Mouse (Mus musculus) R1 (cell line): ENCODE results near the gene AA467197.
A peak's percentile ranks its signal among the peaks of the same experiment; 100 is the strongest.

Source experiments
- DNase-seq: peaks from one replicate; pipeline ENCODE4 v3.0.0-alpha.2; 2018; ENCODE audit warnings: low read depth, low spot score

Gene AA467197

GRCm38 (mm10) chr2:122638029-122638428 is 1.2 kb downstream of the AA467197 start:
- DNase-seq, result no peak

- no peak for DNase-seq
These were observed 1.9 kb downstream of the AA467197 start for GRCm38 (mm10) chr2:122638673-122639072.

DNA sequence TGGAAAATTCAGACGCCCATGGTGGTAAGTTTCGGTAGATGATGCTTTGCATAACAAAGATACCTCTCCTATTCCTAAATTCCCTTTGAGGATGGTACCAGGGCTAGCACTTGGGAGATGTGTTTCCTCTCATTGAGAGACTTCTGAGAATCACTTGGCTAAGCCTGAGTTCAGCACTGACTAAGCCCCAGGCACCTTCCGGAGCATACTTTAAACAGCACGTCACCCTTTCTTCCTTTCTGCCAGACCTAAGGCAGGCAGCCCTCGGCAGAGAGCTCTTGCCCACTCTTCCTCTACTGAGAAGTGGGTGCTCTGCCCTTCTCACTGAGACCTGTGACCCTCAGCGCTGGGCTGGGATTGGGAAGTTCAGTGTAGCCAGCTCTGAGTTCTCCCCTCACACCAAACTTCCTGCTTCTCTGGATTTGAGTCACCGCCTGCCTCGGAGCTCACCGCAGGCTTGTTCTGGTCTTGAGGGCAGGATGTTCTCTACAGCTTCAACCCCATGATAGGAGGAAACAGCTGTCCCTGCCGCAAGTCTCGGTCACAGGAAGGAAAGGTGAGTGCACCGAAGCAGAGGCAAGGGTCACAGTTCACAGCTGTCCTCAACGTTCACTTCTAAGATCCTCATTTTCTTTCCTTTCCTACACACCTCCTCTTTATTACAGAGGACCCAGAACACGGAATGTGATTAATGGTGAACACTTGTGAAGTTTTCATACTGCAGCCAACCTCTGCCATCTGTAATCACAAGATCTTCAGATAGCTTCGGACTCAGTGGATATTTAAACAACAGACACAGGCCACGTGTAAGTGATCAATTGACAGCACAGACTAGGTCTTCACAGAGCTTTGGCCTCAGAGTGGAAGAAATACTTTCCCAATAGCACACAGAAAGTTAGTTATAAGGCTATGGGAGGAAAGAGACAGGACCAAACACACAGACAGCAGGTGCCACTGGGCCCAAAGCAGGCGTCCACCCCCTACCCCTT is 15.6 kb downstream of the AA467197 start:
- DNase-seq, result no peak

- DNase-seq, result no peak
These were observed 19.3 kb downstream of the AA467197 start for GRCm38 (mm10) chr2:122656052-122656451.

DNA sequence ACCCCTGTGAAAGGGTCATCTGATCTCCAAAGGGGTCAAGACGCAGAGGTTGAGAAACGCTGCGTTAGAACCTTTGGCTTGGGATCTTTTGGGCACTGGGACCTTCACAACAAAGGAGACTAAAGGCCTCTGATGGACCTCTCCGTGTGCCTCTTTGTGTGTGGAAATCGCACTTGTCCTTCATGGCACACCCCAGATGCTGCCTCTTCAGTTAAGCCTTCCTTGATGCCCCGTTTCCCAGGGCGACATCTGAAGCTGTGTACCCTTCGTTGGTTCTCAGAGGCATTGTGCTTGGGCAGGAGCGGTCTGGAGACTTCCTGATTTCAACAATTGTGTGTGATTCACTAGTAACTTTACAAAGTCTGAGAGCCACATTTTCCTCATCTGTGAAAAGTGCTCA is 20.0 kb downstream of the AA467197 start:
- DNase-seq, result no peak

GRCm38 (mm10) chr2:122657707-122658524 is 21.1 kb downstream of the AA467197 start:
- DNase-seq, result no peak

GRCm38 (mm10) chr2:122659825-122660224 is 23.0 kb downstream of the AA467197 start:
- no peak for DNase-seq

DNA sequence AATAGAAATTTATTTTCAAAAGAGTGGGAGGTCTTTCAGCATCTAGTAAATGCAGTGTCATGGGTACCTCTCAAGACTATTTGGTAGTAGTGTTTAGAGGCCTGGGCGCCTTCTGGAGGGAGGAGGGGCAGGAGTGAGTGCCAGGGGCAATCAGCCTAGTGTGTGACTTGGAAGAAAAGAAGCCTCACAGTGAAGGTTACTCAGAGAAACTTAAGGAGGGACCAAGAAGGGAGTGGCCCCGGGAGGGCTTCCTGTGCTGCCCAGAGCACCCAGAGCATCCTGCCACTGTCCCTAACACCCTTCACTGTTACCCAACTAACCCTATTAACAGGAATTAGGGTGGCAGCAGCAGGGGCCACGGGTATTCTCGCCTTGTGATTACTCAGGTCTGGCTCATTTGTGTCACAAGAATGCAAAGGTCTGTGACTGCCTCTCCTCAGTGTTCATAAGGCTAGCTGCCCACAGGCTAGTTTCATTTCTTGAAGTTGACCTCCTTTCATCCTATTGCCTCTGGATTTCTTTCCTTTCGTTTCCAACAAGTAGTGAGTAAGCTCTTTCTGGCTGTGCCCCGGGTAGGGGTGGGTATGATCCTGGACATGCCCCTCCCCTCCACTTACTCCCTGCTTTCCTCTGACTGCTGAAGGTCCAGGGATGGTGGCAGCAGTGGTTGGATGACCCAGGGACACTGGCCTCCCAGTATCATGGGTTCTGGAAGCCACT is 28.6 kb downstream of the AA467197 start:
- DNase-seq, result no peak

- DNase-seq, result peak; percentile 26
These were observed 29.4 kb downstream of the AA467197 start for GRCm38 (mm10) chr2:122665973-122666875.

DNA sequence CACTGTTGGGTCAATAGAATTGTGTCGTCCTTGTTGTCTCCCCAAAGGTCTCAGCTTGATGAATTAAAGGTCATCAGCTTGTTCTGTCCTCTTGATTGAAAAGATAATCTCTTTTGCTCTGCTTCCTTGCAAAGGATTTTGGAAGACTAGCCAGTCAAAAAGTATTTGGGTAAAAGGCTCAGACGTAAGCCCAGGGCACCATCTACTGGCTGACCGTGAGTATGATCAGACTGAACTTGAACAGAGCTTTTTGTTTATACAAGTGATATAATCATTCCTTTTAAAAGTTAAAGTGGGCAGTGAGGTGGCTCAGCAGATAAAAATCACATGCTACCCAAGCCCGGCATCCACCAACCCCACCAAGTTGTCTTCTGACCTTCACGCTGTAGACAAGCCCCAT is 31.1 kb downstream of the AA467197 start:
- DNase-seq, result peak; percentile 16

GRCm38 (mm10) chr2:122671714-122672113 is 34.9 kb downstream of the AA467197 start:
- no peak for DNase-seq

DNA sequence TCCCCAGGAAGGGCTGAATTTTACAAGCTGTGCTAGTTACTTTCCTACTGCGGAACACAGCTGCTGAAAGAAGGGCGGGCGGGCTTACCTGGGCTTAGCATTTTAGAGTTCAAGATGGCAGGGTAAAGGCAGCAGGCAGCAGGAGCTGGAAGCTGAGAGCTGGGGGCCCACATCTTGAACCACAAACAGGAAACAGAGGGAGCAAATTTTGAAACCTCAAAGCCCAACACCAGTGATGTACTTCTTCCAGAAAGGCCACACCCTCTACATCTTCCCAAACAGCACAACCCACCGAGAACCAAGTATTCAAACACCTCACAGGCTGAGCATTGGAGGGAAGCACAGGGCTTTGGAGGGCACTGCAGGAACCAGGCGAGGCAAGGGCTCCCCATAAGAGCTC is 36.1 kb downstream of the AA467197 start:
- no peak for DNase-seq

- DNase-seq, result no peak
These were observed 38.3 kb downstream of the AA467197 start for GRCm38 (mm10) chr2:122675126-122675525.

DNA sequence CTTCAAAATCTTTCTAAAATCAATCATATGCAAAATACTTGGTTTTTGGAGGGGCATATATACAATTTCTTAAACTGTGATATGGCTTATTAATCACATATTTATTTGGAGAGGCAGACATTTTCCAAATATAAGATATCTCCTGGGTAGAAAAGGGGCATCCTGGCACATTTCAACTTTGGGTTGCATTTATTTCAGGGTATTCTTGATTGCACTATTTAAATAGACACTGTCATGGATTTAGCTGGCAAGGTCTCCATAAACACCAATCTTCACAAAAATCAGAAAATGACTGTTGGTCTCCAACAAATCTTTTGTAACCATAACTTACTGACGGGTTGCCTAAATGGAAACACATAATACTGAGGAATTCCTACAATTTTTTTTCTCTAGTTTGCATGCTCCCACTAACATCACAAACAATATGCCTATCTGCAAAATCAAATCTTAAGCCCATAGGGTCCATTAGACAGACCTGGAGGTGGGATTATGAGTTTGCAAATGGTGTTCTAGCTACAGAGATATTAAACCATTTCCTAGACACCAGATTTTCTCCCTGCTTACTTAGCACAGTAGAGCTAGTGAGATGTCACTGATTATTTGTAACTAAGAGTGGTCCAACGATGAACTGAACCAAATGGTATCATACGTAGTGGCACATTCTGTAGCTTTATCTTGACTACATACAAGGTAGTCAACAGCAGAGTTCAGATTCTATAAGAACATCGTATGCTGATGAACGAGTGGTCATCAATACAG is 44.8 kb downstream of the AA467197 start:
- DNase-seq, result peak; percentile 47

- no peak for DNase-seq
These were observed 45.7 kb downstream of the AA467197 start for GRCm38 (mm10) chr2:122682520-122682919.

GRCm38 (mm10) chr2:122683641-122684040 is 46.9 kb downstream of the AA467197 start:
- DNase-seq, result no peak

- DNase-seq, result no peak
These were observed 49.9 kb downstream of the AA467197 start for GRCm38 (mm10) chr2:122686665-122687064.
